Mouse (Mus musculus) stomach, embryonic 14.5 days (tissue): Measurements from ENCODE around the gene Hrh3. TPM values are rescaled to one million over a fixed set of nuclear protein-coding genes. Genes with fewer than 3 reads are reported as not detected.
A peak's percentile ranks its signal among the peaks of the same experiment; 100 is the strongest.

ENCODE experiments used
- ATAC-seq: fragments of 200-750 bp; cut with Nextera tagmentation; 2 replicates; pipeline ENCODE4 v1.8.0; 2017; ENCODE audit warnings: low read depth, moderate TSS enrichment; ENCODE audit not compliant: insufficient number of reproducible peaks, insufficient read depth, low FRiP score
- H3K27ac ChIP-seq: fragments of 300-500 bp; sonication (generic); 2 replicates; pipeline ENCODE4 v1.5.1; 2014; ENCODE audit warnings: mild to moderate bottlenecking, low read length, moderate library complexity, mixed read lengths
- H3K27me3 ChIP-seq: fragments of 300-500 bp; sonication (generic); 2 replicates; pipeline ENCODE4 v1.6.1; 2014; ENCODE audit warnings: low read length, control low read depth, mixed read lengths; ENCODE audit not compliant: control insufficient read depth, insufficient read depth
- H3K36me3 ChIP-seq: fragments of 300-500 bp; sonication (generic); 2 replicates; pipeline ENCODE4 v1.6.1; 2014; ENCODE audit warnings: mild to moderate bottlenecking, control low read depth, low read length, moderate library complexity, mixed read lengths; ENCODE audit not compliant: control insufficient read depth, insufficient read depth
- H3K4me1 ChIP-seq: fragments of 300-500 bp; sonication (generic); 2 replicates; pipeline ENCODE4 v1.6.1; 2014; ENCODE audit warnings: low read length, control low read depth, mixed read lengths; ENCODE audit not compliant: control insufficient read depth, insufficient read depth
- H3K4me2 ChIP-seq: fragments of 300-500 bp; sonication (generic); replicated peaks from 2 replicates; pipeline ENCODE4 v1.6.1; 2014; ENCODE audit warnings: low read depth, low read length, control low read depth
- H3K4me3 ChIP-seq: fragments of 300-500 bp; sonication (generic); 2 replicates; pipeline ENCODE4 v1.5.1; 2014; ENCODE audit warnings: low read depth, low read length, control low read depth
- H3K9ac ChIP-seq: fragments of 300-500 bp; sonication (generic); replicated peaks from 2 replicates; pipeline ENCODE4 v1.6.1; 2014; ENCODE audit warnings: low read depth, mild to moderate bottlenecking, control low read depth, low read length, moderate library complexity, mixed read lengths
- H3K9me3 ChIP-seq: fragments of 300-500 bp; sonication (generic); 2 replicates; pipeline ENCODE4 v1.6.1; 2016; ENCODE audit warnings: low read depth, low read length, control low read depth; ENCODE audit not compliant: control insufficient read depth
- WGBS: fragments of 180-500 bp; shearing (Covaris S2); extraction: QIAGEN DNeasy Blood & Tissue Kit; methylation state at CpG from one replicate; pipeline ENCODE4 v1.1.7; 2014; 5-methylcytosine and 5-hydroxymethylcytosine counted together
- polyA plus RNA-seq: library from polyadenylated mRNA; unstranded; fragments of >200 nt; fragmentation: Nextera tagmentation; extraction: Ambion mirVana; gene quantifications from 2 replicates; pipeline ENCODE4 v1.2.1, GENCODE M21; 2014

Hrh3 gene
- polyA plus RNA-seq, 1 experiment from 2014 or later: not detected

DNA sequence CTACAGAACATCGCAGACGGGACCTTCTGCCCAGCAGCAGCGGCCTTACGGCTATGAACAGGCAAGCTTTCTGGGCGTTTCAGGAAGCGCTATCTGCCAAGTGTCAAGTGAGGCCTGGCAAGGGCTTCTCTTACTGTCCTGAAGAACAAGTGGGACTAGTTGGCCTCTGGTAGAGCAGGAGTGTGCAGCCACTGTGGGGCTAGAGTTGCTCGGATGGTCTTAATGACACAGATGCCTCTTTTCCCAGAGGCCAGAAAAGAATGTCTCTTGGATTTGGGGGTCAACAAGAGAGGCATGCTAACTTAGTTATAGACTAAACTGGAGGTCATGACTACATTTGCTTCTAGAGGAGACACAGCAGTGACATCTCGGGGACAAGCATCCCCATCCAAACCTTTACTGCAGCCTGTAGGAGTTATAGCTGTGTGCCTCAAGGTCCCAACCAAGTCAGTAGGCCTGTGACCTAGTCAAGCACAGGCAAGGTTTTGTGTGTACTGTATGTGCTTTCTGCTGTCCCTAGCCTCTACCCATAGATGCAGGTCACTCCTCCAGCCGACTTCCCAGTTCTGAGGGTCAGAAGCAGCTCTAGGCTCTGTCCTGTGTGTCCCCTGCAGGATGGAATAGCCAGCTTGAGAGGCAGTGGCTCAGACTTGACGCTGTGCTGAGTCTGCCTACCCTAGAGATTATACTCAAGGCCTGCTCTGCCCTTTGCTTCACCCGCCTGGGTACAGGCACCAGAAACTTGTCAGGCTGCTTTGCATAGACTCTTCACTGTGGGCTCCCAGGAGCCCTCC is 40.8 kb downstream of the Hrh3 start:
- Histone ChIP-seq H3K36me3 (peaks cover 46% of the 10 kb centered on the region), H3K4me1 (no peaks in the 10 kb centered on the region), H3K27me3 (no peaks in the 10 kb centered on the region), H3K27ac (no peak overlapping the region), H3K9me3 (no peaks in the 10 kb centered on the region), H3K4me2 (no peak overlapping the region), H3K4me3 (no peak overlapping the region), H3K9ac (no peak overlapping the region)
- ATAC-seq: no peak
- 95% methylated on average over 11 of the region's 11 CpGs for WGBS

DNA sequence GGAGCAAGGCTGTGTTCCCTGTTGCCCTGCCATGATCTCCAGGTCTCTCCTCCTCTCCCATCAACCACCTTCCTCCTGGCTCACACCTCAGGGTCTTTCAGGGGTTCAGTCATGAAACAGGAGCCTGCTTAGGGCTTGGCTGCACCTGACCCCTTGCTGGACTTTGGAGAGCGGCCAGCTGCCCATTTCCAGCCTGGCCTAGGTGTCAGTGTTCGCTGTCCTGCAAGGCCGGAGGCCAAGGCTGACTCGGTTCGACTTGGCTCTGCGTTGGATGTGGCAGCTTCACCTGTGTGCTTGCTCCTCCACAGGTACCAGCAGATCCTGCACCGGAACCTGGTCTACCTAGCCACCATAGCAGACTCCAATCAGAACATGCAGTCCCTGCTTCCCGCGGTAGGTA is 51.3 kb downstream of the Hrh3 start:
- Histone ChIP-seq H3K4me3 (no peak overlapping the region), H3K9me3 (no peaks in the 10 kb centered on the region), H3K36me3 (peaks cover 31% of the 10 kb centered on the region; the same call in 1 of the 2 replicates), H3K4me1 (no peaks in the 10 kb centered on the region), H3K27ac (no peak overlapping the region), H3K27me3 (no peaks in the 10 kb centered on the region), H3K9ac (no peak overlapping the region), H3K4me2 (no peak overlapping the region)
- ATAC-seq: no peak
- WGBS: 94% methylated on average over 9 of the region's 9 CpGs

DNA sequence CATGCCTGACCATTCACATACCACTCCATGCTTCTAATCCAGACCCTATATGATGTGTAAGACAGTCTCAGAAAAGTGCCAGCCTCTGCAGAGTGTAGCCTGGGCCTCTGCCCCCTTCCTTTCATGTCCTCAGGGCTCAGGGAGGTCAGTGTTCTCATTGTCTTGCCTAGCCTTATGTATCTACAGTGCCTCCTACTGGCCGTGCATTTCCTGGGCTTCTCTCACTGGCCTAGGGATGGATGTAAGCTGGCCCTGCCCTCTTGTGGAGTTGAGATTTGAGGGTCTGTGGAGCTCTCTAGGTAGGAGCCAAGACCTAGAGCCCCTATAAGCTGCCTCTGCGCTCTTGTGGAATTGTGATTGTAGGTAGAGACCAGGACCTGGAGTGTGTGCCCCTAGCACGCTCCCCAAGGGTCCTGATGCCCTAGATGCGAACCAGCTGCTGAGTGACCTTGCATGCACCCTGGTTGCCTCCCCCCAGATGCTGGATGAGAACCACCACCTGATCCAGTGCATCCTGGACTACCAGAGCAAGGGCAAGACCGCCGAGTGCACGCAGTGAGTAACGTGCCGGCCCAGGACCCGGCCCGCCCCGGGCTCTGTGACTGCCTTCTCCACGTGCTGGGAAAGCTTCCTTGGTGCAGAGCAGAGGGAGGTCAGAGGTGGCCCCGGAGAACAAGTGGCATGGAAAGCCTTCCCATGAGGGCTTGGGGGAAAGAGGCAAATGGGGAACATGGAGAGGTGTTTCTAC is 52.1 kb downstream of the Hrh3 start:
- no peaks in the 10 kb centered on the region for H3K4me1 ChIP-seq
- ATAC-seq: no peak
- no peak overlapping the region for H3K27ac ChIP-seq
- WGBS: 86% methylated on average over 14 of the region's 14 CpGs
- no peak overlapping the region for H3K4me2 ChIP-seq
- no peaks in the 10 kb centered on the region for H3K9me3 ChIP-seq
- no peaks in the 10 kb centered on the region for H3K27me3 ChIP-seq
- no peak overlapping the region for H3K4me3 ChIP-seq
- H3K9ac ChIP-seq: no peak overlapping the region
- peaks cover 29% of the 10 kb centered on the region; the same call in 1 of the 2 replicates for H3K36me3 ChIP-seq

DNA sequence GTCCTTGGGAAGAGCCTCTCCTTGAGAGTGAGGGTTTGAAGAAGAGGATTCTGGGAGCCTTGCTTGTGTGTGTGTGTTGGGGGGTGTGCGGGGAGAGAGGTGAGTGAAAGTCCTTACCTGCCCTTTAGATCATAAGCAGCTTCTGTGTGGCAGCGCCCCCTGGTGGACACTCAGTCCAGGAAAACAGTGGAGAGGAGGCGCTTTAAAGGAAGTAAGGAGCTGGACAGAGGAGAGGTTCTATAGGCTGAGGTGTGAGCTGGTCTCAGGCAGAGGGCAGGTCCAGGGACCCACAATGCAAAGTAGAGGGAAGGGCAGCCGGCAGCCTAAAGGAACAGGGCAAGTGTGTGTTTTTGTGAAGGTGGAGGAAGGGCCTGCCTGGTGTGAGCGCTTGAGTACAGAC is 53.3 kb downstream of the Hrh3 start:
- no peaks in the 10 kb centered on the region for H3K4me1 ChIP-seq
- H3K36me3 ChIP-seq: peaks cover 21% of the 10 kb centered on the region; the same call in 1 of the 2 replicates
- H3K9ac ChIP-seq: no peak overlapping the region
- no peak overlapping the region for H3K4me2 ChIP-seq
- ATAC-seq: peak; percentile 68
- H3K4me3 ChIP-seq: no peak overlapping the region
- WGBS: 26% methylated on average over 5 of the region's 5 CpGs
- H3K27me3 ChIP-seq: no peaks in the 10 kb centered on the region
- H3K9me3 ChIP-seq: no peaks in the 10 kb centered on the region
- H3K27ac ChIP-seq: no peak overlapping the region

Other genes with a start within 250 kb of the Hrh3 start
- gene Taf4, start 127.8 kb downstream of the Hrh3 start, polyA plus RNA-seq: 5.7 and 6.8 TPM in 2 replicates
- gene Lsm14b, start 79.5 kb downstream of the Hrh3 start, polyA plus RNA-seq: 6.9 and 7.6 TPM in 2 replicates
- gene Psma7, start 62.1 kb downstream of the Hrh3 start, polyA plus RNA-seq: 480 and 596 TPM in 2 replicates
- gene Ss18l1, start 62.0 kb downstream of the Hrh3 start, polyA plus RNA-seq: 4.6 and 6.1 TPM in 2 replicates
- gene Mtg2, start 33.9 kb downstream of the Hrh3 start, polyA plus RNA-seq: 25.2 and 27.8 TPM in 2 replicates
- gene Osbpl2, start 14.8 kb upstream of the Hrh3 start, polyA plus RNA-seq: 37.1 and 38.2 TPM in 2 replicates
- gene Adrm1, start 67.0 kb upstream of the Hrh3 start, polyA plus RNA-seq: 134 and 138 TPM in 2 replicates
- gene Lama5, start 121.4 kb upstream of the Hrh3 start, polyA plus RNA-seq: 64.0 and 70.9 TPM in 2 replicates
- 734 and 745 TPM in 2 replicates for gene Rps21, start 152.9 kb upstream of the Hrh3 start, polyA plus RNA-seq
- 15.5 and 20.4 TPM in 2 replicates for gene Cables2, start 169.0 kb upstream of the Hrh3 start, polyA plus RNA-seq
- 3.1 TPM in 2 replicates for gene Rbbp8nl, start 185.4 kb upstream of the Hrh3 start, polyA plus RNA-seq
- gene Gata5, start 230.2 kb upstream of the Hrh3 start, polyA plus RNA-seq: 4.9 and 5.4 TPM in 2 replicates